Mouse (Mus musculus) thymus, adult 2 months (tissue): ENCODE data around the gene Spag9.

Experiments used
- CTCF ChIP-seq: fragments of 200-500 bp; IDR thresholded peaks from 2 replicates; pipeline ENCODE4 v1.5.1; 2012; ENCODE audit warnings: mild to moderate bottlenecking, control low read depth, low read length, moderate library complexity, borderline replicate concordance; ENCODE audit not compliant: control insufficient read depth, poor library complexity, insufficient read depth; ENCODE audit errors: extremely low read depth
- POLR2A ChIP-seq: fragments of 200-500 bp; IDR thresholded peaks from 2 replicates; pipeline ENCODE4 v1.6.1; 2012; ENCODE audit warnings: mild to moderate bottlenecking, low read length, control low read depth, moderate library complexity; ENCODE audit not compliant: control insufficient read depth, poor library complexity, insufficient read depth; ENCODE audit errors: extremely low read depth

DNA sequence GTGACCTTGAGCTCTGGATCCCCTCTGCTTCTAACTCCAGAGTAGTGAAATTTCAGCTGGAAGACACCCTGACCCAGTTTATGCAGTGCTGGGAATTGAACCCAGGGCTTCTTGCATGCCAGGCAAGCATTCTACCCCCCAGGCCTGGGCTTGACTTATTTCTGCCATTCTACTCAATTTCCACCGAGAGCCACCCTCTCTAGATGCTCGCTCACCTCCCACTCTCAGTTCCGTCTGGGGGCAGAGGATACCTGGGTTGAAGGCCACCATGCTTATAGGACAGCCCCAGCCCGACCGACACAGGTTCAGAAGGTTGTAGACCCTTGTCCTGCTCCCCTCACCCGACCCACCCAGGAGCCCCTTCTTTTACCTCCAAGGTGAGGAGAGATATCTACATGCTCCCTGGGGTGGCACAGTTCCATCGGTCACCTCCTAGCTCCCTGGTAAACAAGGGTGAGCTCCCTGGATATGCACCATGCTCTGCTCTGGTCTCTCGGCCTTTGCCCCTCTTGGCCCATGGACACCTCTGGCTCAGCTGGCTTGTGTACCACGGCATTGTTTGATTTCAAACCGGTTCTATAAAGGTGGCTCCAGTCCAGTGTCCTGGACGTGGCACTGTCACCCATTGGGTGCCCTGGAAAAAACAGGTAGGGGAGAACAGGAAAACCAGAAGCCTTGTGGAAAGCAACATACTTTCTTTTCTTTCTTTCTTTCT, 166.1 kb downstream of the Spag9 start:
- TF ChIP-seq CTCF (no peak), POLR2A (no peak)
